13 mouse cellular contexts compared by ENCODE assay signal in genomic region chr1:85870546-85870945, GRCm38 (mm10). TPM values are rescaled to one million over a fixed set of nuclear protein-coding genes. Genes with fewer than 3 reads are reported as not detected.
"Had no signal": no experiment of that assay in that cellular context is flagged by ENCODE, and none has a peak within 500 bp of the region (broad histone marks: within the 10 kb centered on the region; RNA-seq: fewer than 3 reads in every experiment).

No protein-coding gene starts in this region.

- ATAC-seq: lung, postnatal 0 days; midbrain, embryonic 13.5 days had no signal

- H3K4me3 ChIP-seq: limb, embryonic 10.5 days; liver, embryonic 15.5 days; midbrain, embryonic 13.5 days; stomach, embryonic 15.5 days had no signal

- DNase-seq: kidney, postnatal 10 days; kidney, postnatal 4 days; lung, adult 2 months; lung, postnatal 36 days; right cerebral cortex, postnatal 14 days; thymus, adult 2 months; thymus, postnatal 25 days had no signal

- H3K27ac ChIP-seq: limb, embryonic 10.5 days; liver, embryonic 15.5 days; midbrain, embryonic 13.5 days; stomach, embryonic 15.5 days had no signal

RNA-seq across cellular contexts. Expression of gene 4933407L21Rik, which starts 57.7 kb away (rescaled TPM):
- total RNA-seq: megakaryocyte progenitor cell, adult 5-6 weeks had no signal
